Mouse (Mus musculus) kidney, adult 2 months (tissue): ENCODE measurements around the gene Cpxm2.

ENCODE experiments used
- CTCF ChIP-seq: fragments of 200-500 bp; conservative IDR thresholded peaks from 2 replicates; pipeline ENCODE4 v1.5.1; 2011; ENCODE audit warnings: low read depth, mild to moderate bottlenecking, control low read depth, low read length, moderate library complexity, mixed read lengths; ENCODE audit not compliant: insufficient read depth, insufficient read length
- POLR2A ChIP-seq: fragments of 200-500 bp; IDR thresholded peaks from one replicate; pipeline ENCODE4 v1.6.1; 2011; ENCODE audit warnings: low read depth, low read length, control low read depth

DNA sequence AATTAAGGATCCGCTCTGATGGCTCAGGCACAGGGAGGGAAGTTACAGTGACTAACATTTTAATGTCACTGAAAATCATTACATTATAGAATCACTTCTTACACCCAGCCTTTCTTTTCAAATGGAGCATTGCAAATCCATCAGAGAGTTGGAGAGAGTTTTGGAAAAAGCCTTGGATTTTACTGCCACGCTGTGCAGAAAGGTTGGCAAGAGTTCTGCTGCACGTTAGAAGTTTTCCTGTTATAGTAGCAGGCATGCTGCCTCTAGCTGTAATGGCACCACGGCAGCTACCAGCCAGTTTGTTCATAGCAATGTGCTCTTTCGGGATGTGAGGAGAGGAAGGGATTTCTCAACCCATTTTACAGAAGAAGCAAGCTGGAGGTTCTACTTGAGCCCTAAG lies 20.2 kb upstream of the Cpxm2 start:
- TF ChIP-seq CTCF: no peak
- no peak for TF ChIP-seq POLR2A
